Mouse (Mus musculus) thymus, adult 2 months (tissue): ENCODE results near the gene Pemt. TPM values are rescaled to one million over a fixed set of nuclear protein-coding genes. Genes with fewer than 3 reads are reported as not detected.
A peak's percentile ranks its signal among the peaks of the same experiment; 100 is the strongest.

Source experiments
- DNase-seq: peaks from one replicate; pipeline ENCODE4 v3.0.0; 2021
- H3K27ac ChIP-seq: fragments of 200-500 bp; 2 replicates; pipeline ENCODE4 v1.5.1; 2012; ENCODE audit warnings: low read length, control low read depth; ENCODE audit not compliant: control insufficient read depth, insufficient read depth
- H3K27me3 ChIP-seq: fragments of 200-500 bp; 2 replicates; pipeline ENCODE4 v1.6.1; 2012; ENCODE audit warnings: mild to moderate bottlenecking, low read length, moderate library complexity, mixed read lengths; ENCODE audit not compliant: control insufficient read depth, insufficient read depth
- H3K36me3 ChIP-seq: fragments of 200-500 bp; 2 replicates; pipeline ENCODE4 v1.6.1; 2012; ENCODE audit warnings: mild to moderate bottlenecking, low read length, moderate library complexity; ENCODE audit not compliant: control insufficient read depth, insufficient read depth
- H3K4me1 ChIP-seq: fragments of 200-500 bp; replicated peaks from 2 replicates; pipeline ENCODE4 v1.6.1; 2012; ENCODE audit warnings: low read length; ENCODE audit not compliant: control insufficient read depth, insufficient read depth
- H3K4me3 ChIP-seq: fragments of 200-500 bp; 2 replicates; pipeline ENCODE4 v1.5.1; 2012; ENCODE audit warnings: mild to moderate bottlenecking, low read length, control low read depth, moderate library complexity; ENCODE audit not compliant: control insufficient read depth, insufficient read depth
- CTCF ChIP-seq: fragments of 200-500 bp; IDR thresholded peaks from 2 replicates; pipeline ENCODE4 v1.5.1; 2012; ENCODE audit warnings: mild to moderate bottlenecking, control low read depth, low read length, moderate library complexity, borderline replicate concordance; ENCODE audit not compliant: control insufficient read depth, poor library complexity, insufficient read depth; ENCODE audit errors: extremely low read depth
- POLR2A ChIP-seq: fragments of 200-500 bp; IDR thresholded peaks from 2 replicates; pipeline ENCODE4 v1.6.1; 2012; ENCODE audit warnings: mild to moderate bottlenecking, low read length, control low read depth, moderate library complexity; ENCODE audit not compliant: control insufficient read depth, poor library complexity, insufficient read depth; ENCODE audit errors: extremely low read depth
- WGBS: fragments of 180-500 bp; shearing (Covaris S2); methylation state at CpG from one replicate; pipeline ENCODE4 v1.1.7; 2018; 5-methylcytosine and 5-hydroxymethylcytosine counted together
- polyA plus RNA-seq: library from polyadenylated mRNA; depleted of rRNA; stranded (reverse); fragments of >200 nt; gene quantifications from 2 replicates; pipeline ENCODE4 v1.2.3, GENCODE M21; 2012

Gene Pemt
- polyA plus RNA-seq, 1 experiment = 10.6 TPM

- DNase-seq = no peak
- TF ChIP-seq CTCF (no peak), POLR2A (no peak)
- Histone ChIP-seq H3K4me1 (peaks cover 31% of the 10 kb centered on the region), H3K27me3 (no peaks in the 10 kb centered on the region), H3K36me3 (no peaks in the 10 kb centered on the region), H3K4me3 (no peak overlapping the region), H3K27ac (no peak overlapping the region)
- WGBS = 93% methylated on average over 10 of the region's 10 CpGs
These were observed 18.1 kb downstream of the Pemt start for GRCm38 (mm10) chr11:60027913-60028875.

- Histone ChIP-seq H3K27ac (no peak overlapping the region), H3K36me3 (no peaks in the 10 kb centered on the region), H3K27me3 (no peaks in the 10 kb centered on the region), H3K4me1 (peaks cover 25% of the 10 kb centered on the region), H3K4me3 (no peak overlapping the region)
- peak; percentile 85 for DNase-seq
- TF ChIP-seq CTCF (peak; percentile 74; the same call in 1 of the 2 replicates), POLR2A (no peak)
- WGBS = 13% methylated on average over 2 of the region's 2 CpGs
These were observed 19.0 kb downstream of the Pemt start for GRCm38 (mm10) chr11:60027272-60027671.

- TF ChIP-seq CTCF = no peak
- TF ChIP-seq POLR2A = no peak
- no peak for DNase-seq
- Histone ChIP-seq H3K27me3 (no peaks in the 10 kb centered on the region), H3K27ac (no peak overlapping the region), H3K36me3 (no peaks in the 10 kb centered on the region), H3K4me1 (peaks cover 14% of the 10 kb centered on the region), H3K4me3 (no peak overlapping the region)
- 93% methylated on average over 5 of the region's 5 CpGs for WGBS
These were observed 20.1 kb downstream of the Pemt start for GRCm38 (mm10) chr11:60026166-60026565.

- WGBS = 96% methylated on average over 6 of the region's 6 CpGs
- Histone ChIP-seq H3K4me3 (no peak overlapping the region), H3K36me3 (no peaks in the 10 kb centered on the region), H3K27me3 (no peaks in the 10 kb centered on the region), H3K27ac (no peak overlapping the region), H3K4me1 (no peaks in the 10 kb centered on the region)
- DNase-seq = no peak
- TF ChIP-seq POLR2A = no peak
- TF ChIP-seq CTCF = no peak
These were observed 25.1 kb downstream of the Pemt start for GRCm38 (mm10) chr11:60021201-60021600.

GRCm38 (mm10) chr11:60016726-60017125 lies 29.6 kb downstream of the Pemt start:
- 83% methylated on average over 4 of the region's 4 CpGs for WGBS
- Histone ChIP-seq H3K27ac (no peak overlapping the region), H3K27me3 (no peaks in the 10 kb centered on the region), H3K4me1 (no peaks in the 10 kb centered on the region), H3K36me3 (no peaks in the 10 kb centered on the region), H3K4me3 (no peak overlapping the region)
- DNase-seq = no peak
- TF ChIP-seq CTCF (no peak), POLR2A (no peak)

- no peak for TF ChIP-seq POLR2A
- no peak for TF ChIP-seq CTCF
- DNase-seq = no peak
- Histone ChIP-seq H3K4me1 (no peaks in the 10 kb centered on the region), H3K27ac (no peak overlapping the region), H3K27me3 (no peaks in the 10 kb centered on the region), H3K4me3 (no peak overlapping the region), H3K36me3 (no peaks in the 10 kb centered on the region)
- WGBS = 93% methylated on average over 3 of the region's 3 CpGs
These were observed 34.8 kb downstream of the Pemt start for GRCm38 (mm10) chr11:60011516-60011915.

- TF ChIP-seq POLR2A (no peak), CTCF (no peak)
- 92% methylated on average over 3 of the region's 3 CpGs for WGBS
These were observed 36.8 kb downstream of the Pemt start for GRCm38 (mm10) chr11:60009451-60009850.

More at GRCm38 (mm10) chr11:60009451-60009850, 36.8 kb downstream of the Pemt start:
- Histone ChIP-seq H3K4me3 (no peak overlapping the region), H3K27me3 (no peaks in the 10 kb centered on the region), H3K27ac (no peak overlapping the region), H3K36me3 (no peaks in the 10 kb centered on the region), H3K4me1 (no peaks in the 10 kb centered on the region)
- no peak for DNase-seq
